Mouse (Mus musculus): Measurements from ENCODE around the gene Ppil2.
A peak's percentile ranks its signal among the peaks of the same experiment; 100 is the strongest.

Gene Ppil2

GRCm38 (mm10) chr16:17110771-17111743 lies at the start of gene Ppil2:
Ppil2 (minus strand) TSS chr16:17111257.
- peak; percentile 79 to 87 for DNase-seq (ENCODE audit: low spot score in 2 of 2)

- DNase-seq (ENCODE audit: low spot score in 2 of 2), result no peak
Observed at GRCm38 (mm10) chr16:17154346-17154745, 43.3 kb upstream of the Ppil2 start.

DNA sequence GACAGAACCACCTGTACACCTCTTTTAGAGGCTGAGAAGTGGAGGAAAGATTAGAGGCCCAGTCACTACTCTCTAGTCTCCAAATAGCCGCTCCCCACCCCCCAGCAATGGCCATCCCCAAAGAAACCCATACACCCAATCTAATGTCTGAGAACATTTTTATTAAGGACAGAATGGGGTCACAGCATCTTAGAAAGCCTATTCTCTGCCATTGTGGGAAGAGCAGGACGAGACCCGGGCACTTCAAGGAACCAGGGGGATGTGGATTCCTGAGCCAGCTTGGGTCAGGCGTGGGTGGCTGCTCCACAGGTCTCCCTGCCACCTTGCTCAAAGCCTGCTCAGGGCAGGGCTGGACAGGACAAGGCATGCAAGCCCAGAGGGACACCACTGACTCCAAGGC lies 40.8 kb upstream of the Ppil2 start:
- DNase-seq (ENCODE audit: low spot score in 2 of 2), result no peak

DNA sequence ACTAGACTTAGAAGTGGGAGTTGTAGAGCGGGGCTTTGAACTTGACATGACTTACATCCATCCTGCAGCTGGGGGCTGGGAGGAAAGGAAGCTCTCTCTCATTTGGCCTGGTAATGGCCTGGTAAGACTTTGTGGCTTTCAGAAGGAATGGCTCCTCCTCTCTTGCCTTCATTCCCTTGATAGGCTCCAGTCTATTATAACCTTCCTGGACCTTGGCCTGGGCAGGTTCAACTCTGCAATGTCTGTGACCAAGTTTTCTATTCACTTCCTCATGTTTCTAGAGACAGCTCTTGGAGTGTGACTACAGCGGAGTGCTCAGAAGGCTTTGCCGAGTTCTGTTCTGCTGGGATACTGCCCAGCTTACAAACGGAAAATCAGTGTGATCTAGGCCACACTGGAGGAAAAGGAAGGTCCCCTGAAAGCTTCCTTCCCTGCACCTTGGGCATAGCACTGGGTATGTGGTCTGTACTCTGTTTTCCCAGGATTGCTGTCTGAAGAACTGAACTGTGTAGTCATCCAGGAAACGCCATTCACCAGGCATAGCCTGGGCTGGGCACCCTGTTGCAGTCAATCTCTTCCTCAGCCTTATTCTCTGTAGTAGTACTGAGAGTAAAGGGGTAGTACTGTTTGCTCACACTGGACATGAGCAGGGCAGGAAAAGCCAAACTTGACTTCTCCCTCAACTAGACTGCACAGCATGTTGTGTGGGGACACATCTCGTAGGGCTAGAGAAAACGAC lies 39.6 kb upstream of the Ppil2 start:
- no peak for DNase-seq (ENCODE audit: low spot score in 2 of 2)

DNA sequence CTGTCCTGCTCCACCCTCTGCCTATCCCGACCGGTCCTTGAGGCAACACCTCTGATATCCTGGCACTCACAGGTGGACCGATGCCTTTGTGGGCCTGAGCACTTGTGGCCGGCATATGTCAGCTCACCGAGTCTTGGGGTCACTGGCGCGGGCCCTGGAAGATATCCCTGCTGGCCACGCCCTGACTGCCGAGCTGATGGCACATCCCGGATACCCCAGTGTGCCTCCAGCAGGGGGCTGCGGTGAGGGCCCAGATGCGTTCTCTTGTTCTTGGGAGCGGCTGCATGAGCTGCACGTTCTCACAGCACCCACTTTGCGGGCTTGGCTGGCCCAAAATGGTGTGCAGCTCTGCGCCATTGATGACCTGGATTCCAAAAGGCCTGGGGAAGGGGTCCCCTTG lies 37.0 kb upstream of the Ppil2 start:
- DNase-seq (ENCODE audit: low spot score in 2 of 2), result peak; percentile 52 to 58

DNA sequence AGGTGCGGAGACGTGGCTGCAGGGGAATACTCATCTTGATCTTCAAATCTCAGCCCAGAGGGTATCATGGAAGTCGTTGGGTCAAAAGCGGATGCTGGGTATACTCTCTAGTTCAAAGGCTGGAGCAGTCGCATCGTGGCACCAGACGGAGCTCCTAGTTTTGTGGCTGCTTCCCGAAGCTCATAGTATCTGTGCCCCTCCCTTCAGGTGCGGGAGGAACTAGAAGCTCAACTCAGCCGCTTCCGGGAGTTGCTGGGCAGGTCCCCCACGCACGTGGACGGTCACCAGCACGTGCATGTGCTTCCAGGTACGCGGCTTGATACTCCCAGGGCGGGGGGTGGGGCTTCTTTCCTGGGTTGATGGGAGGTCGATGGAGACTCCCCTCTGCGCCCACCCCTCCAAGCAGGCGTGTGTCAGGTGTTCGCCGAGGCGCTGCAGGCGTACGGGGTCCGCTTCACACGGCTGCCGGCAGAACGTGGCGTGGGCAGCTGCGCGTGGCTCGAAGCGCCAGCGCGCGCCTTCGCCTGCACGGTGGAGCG lies 36.4 kb upstream of the Ppil2 start:
- DNase-seq (ENCODE audit: low spot score in 2 of 2), result peak; percentile 66 to 73

DNA sequence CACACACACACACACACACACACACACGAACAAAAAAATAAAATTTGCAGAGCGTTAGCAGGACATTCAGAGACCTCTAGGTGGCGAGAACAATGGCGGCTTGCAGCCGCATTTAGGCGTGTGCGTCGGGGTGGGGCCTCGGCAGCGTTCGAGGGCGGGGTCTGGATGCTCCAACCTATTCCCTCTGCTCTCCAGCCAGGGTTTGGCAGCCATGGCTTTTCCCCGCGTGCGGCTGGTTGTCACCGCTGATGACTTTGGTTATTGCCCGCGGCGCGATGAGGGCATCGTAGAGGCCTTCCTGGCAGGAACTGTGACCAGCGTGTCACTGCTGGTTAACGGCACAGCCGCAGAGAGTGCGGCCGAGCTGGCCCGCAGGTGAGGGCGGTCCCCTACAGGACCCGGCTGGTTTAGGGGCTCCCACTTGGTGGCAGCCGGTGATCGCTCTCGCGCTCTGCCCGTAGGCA lies 35.7 kb upstream of the Ppil2 start, which contains the start of gene Ccdc116:
Ccdc116 (minus strand) TSS at position 458 of the 464 bp plus-strand sequence.
- DNase-seq (ENCODE audit: low spot score in 2 of 2), result peak; percentile 89 to 90

DNA sequence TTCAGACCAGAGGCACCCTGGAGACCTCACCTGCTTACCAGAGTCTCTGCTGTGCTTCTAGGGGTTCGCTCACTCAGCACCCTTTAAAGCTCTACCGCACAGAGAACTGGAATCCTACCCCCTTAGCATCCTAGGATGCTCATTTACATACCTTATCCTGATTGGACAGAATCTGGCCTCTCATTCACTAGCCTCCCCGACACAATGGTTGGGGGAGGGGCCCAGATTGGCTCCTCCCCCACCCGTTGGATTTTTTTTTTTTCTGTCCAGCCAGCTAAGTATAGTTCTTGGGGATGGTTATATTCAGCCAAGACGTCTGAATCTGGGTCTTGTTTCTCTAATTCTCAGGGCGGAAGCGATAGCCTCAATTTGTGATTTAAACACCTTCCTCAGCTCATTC lies 33.3 kb upstream of the Ppil2 start, which contains the start of gene Ydjc:
Ydjc (plus strand) TSS at position 283 of the 400 bp plus-strand sequence.
- DNase-seq (ENCODE audit: low spot score in 2 of 2), result no peak

DNA sequence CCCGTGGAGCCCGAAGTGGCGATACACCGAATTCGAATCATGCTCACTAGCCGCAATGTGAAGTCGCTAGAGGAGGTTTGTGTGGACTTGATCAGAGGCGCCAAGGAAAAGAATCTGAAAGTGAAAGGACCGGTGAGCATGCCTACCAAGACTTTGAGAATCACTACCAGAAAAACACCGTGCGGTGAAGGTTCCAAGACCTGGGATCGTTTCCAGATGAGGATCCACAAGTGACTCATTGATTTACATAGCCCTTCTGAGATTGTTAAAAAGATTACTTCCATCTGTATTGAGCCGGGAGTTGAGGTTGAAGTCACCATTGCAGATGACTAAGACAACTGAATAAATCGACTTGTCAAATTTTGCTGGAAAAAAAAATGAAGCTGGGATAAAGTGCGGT lies 26.3 kb upstream of the Ppil2 start:
- no peak for DNase-seq (ENCODE audit: low spot score in 2 of 2)

GRCm38 (mm10) chr16:17132906-17133200 lies 21.8 kb upstream of the Ppil2 start:
- DNase-seq (ENCODE audit: low spot score in 2 of 2), result no peak

DNA sequence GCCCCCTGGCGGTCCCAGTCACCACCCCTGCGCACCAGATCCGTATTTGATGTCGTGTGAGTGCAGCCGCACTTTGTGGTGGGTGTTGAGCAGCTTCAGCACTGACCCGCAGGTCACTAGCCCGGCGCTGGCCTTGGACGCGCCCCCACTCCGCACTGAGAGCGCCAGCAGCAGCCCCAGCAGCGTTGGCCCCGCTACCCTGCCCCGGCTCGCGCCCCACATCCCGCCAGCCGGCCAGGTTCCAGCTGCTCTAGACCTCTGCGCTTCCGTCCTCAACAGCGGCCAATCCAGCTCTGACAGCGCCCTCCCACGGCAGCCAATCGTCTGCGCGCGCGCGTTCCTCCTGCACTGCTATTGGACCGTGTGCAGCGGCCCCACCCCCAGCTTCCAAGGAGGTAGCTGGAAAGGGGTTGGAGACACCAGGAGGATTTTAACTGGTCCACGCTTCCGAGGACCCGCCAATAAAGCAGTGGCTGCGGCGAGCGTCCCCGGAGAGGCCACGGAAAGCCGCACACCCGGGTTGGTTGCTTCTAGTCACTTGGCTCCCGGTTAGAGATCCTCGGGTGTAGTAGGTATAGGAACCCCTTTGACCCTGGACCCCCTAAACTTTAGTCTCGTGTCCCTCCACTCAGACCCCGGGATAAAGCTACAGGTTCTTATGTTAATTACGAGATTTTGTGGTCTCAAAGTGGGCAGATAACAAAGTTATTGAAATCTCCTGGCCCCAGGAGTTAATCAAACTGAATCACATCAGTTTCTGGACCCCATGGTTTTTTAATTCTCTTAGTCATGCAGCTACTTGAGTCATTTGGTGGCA lies 21.2 kb upstream of the Ppil2 start, which contains the start of gene Sdf2l1:
Sdf2l1 (minus strand) TSS at position 295 of the 817 bp plus-strand sequence.
- peak; percentile 98 to 99 for DNase-seq (ENCODE audit: low spot score in 2 of 2)

- peak in 1 of 2 experiments; percentile 42 for DNase-seq (ENCODE audit: low spot score in 2 of 2)
Observed at GRCm38 (mm10) chr16:17131191-17132088, 20.4 kb upstream of the Ppil2 start.

DNA sequence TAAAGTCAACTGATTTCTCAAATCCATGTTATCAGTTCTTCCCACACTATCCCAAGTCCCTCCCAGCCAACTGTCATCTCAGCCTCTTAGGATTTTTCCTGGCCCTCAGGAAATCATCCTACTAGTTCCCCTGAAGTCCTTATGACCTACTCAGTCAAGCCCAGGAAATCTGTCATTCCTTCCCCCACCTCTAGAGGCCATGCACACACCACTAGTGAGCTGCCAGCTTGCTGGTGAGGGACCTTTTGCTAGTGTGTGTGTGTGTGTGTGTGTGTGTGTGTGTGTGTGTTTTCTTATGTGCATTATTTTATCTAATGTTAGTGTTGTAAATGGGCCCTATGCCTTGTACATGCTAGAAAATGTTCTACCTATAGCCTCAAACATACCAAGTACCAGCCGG lies 16.2 kb upstream of the Ppil2 start:
- peak in 1 of 2 experiments; percentile 56 for DNase-seq (ENCODE audit: low spot score in 2 of 2)

DNA sequence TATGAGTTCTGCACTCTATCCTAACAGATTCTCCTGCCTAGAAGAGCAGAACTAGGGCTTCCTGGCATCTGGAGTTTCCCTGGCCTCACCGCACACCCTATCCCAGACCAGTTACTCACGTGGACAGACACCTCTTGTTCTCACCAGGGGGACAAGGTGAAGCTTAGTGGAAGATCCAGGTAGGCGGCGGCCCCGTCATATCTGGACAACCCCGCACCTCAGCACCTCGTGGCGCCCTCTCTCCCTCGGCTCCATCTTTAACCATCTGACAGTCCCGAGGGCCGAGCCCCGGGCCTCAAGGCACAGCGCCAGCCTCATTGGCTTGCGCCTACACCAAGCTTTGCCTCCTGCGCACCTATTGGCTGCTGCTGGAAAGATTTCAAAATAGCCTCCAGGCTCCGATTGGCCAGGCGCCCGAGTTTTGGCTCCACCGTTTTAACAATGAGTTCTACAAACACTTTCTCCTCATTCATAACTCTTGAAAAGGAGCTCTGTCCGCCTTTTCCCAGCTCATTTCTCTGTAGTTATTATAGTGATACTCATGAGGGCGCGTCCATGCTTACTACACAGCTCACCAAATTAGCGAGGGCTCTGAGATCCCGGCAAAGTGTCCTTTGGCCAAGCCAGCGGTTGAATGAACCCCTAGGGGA lies 13.9 kb upstream of the Ppil2 start, which contains the start of gene 2610318N02Rik:
2610318N02Rik (minus strand) TSS at position 297 of the 650 bp plus-strand sequence.
- DNase-seq (ENCODE audit: low spot score in 2 of 2), result peak; percentile 81 to 82

- DNase-seq (ENCODE audit: low spot score in 2 of 2), result no peak
Observed at GRCm38 (mm10) chr16:17124119-17124870, 13.2 kb upstream of the Ppil2 start.

DNA sequence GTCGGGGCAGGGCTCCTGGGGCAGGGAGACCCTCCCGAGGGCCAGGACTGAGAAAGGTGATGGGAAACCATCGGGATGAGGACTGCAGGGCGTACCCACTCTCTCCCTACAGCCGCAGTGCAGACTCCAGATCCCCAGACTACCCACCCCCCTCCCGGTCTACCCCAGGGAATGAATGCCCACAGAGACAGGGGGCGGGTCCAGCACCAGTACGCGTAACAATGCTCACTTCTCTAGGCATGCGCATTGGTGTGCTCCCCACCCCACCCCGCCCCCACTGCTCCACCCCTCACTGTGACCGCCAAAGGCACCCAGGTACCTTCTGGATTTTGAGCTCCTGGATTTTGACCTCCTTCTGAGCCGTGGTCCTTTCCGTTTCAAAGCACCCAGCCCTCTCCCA lies 10.5 kb upstream of the Ppil2 start:
- DNase-seq (ENCODE audit: low spot score in 2 of 2), result no peak

GRCm38 (mm10) chr16:17117309-17117799 lies 6.3 kb upstream of the Ppil2 start:
- no peak for DNase-seq (ENCODE audit: low spot score in 2 of 2)

DNA sequence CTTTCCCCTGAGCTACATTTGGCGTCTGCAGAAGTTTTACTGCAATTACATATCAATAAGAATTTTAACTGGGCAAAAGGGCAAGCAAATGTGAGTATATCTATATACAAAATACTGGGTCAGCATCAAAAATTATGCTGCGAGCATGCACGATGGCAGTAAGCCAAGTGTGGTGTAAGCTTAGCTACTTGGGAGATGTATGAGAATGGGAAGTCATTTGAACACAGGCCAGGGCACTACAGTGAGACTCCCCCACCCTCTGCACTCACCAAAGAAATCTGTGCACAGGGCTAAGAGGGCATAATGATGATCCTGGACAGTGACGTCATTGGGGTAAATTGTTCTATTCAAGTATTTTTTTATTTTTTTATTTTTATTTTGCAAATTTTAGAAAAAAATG lies 6.5 kb downstream of the Ppil2 start:
- no peak for DNase-seq (ENCODE audit: low spot score in 2 of 2)

Measured in right cerebral cortex, postnatal 10 days (tissue).